In genomic region chr12:100996378-100996898, GRCm38 (mm10) we compare ENCODE assay signal across 8 mouse cellular contexts. TPM values are rescaled to one million over a fixed set of nuclear protein-coding genes. Genes with fewer than 3 reads are reported as not detected.
A peak's percentile ranks its signal among the peaks of the same experiment; 100 is the strongest.
DNase-seq lines count a peak whose midpoint lies in the region; ATAC-seq and TF ChIP-seq lines count a peak whose summit lies in the region.

No protein-coding gene starts in this region.

- no peak overlapping the region for H3K4me2 ChIP-seq in kidney, embryonic 14.5 days (replicated peaks; ENCODE audit: low read depth, low read length)
- H3K4me2 ChIP-seq in hindbrain, postnatal 0 days (ENCODE audit: low read depth, low read length): no peak overlapping the region
- 0 out of 2 replicates have a peak overlapping the region, but pooled peaks have one; percentile 17 for H3K4me2 ChIP-seq in midbrain, embryonic 13.5 days (replicated peaks)
- H3K4me2 ChIP-seq in intestine, postnatal 0 days (replicated peaks; ENCODE audit: low read depth): no peak overlapping the region

- H3K27ac ChIP-seq in kidney, embryonic 14.5 days (ENCODE audit: low read depth, low read length): no peak overlapping the region
- H3K27ac ChIP-seq in hindbrain, postnatal 0 days: 0 out of 2 replicates have a peak overlapping the region, but pooled peaks have one; percentile 36
- H3K27ac ChIP-seq in midbrain, embryonic 13.5 days: peak overlapping the region; percentile 60
- no peak overlapping the region for H3K27ac ChIP-seq in intestine, postnatal 0 days (ENCODE audit: low read depth, low read length)

- ATAC-seq in kidney, embryonic 14.5 days (ENCODE audit: low FRiP score, low TSS enrichment): no peak
- no peak for ATAC-seq in hindbrain, postnatal 0 days
- peak; percentile 17; the same call in 1 of the 2 replicates for ATAC-seq in midbrain, embryonic 13.5 days
- no peak for ATAC-seq in intestine, postnatal 0 days

- H3K4me1 ChIP-seq in kidney, embryonic 14.5 days (ENCODE audit: control insufficient read depth, insufficient read depth, low read length): peaks cover 70% of the 10 kb centered on the region
- H3K4me1 ChIP-seq in hindbrain, postnatal 0 days (ENCODE audit: insufficient read depth, low read length): peaks cover 15% of the 10 kb centered on the region; the same call in 1 of the 2 replicates
- peaks cover 67% of the 10 kb centered on the region for H3K4me1 ChIP-seq in midbrain, embryonic 13.5 days (replicated peaks)
- peaks cover 23% of the 10 kb centered on the region for H3K4me1 ChIP-seq in intestine, postnatal 0 days (replicated peaks; ENCODE audit: control insufficient read depth, insufficient read depth, low read length)

- no peaks in the 10 kb centered on the region for H3K9me3 ChIP-seq in kidney, embryonic 14.5 days (ENCODE audit: control insufficient read depth, low read length)
- no peaks in the 10 kb centered on the region for H3K9me3 ChIP-seq in hindbrain, postnatal 0 days (ENCODE audit: low read length)
- no peaks in the 10 kb centered on the region for H3K9me3 ChIP-seq in midbrain, embryonic 13.5 days
- H3K9me3 ChIP-seq in intestine, postnatal 0 days (ENCODE audit: control insufficient read depth): no peaks in the 10 kb centered on the region

- H3K9ac ChIP-seq in kidney, embryonic 14.5 days (ENCODE audit: low read depth, low read length): no peak overlapping the region
- no peak overlapping the region for H3K9ac ChIP-seq in hindbrain, postnatal 0 days (replicated peaks; ENCODE audit: low read length)
- no peak overlapping the region for H3K9ac ChIP-seq in midbrain, embryonic 13.5 days (replicated peaks)
- H3K9ac ChIP-seq in intestine, postnatal 0 days (ENCODE audit: low read depth, low read length): no peak overlapping the region

- no peaks in the 10 kb centered on the region for H3K27me3 ChIP-seq in kidney, embryonic 14.5 days (ENCODE audit: control insufficient read depth, insufficient read depth, low read length)
- H3K27me3 ChIP-seq in hindbrain, postnatal 0 days (ENCODE audit: insufficient read depth, low read length): no peaks in the 10 kb centered on the region
- H3K27me3 ChIP-seq in midbrain, embryonic 13.5 days: 0 out of 2 replicates have a peak, but pooled peaks cover 3% of the 10 kb centered on the region
- no peaks in the 10 kb centered on the region for H3K27me3 ChIP-seq in intestine, postnatal 0 days (replicated peaks; ENCODE audit: control insufficient read depth, insufficient read depth, low read length)

- DNase-seq in kidney, adult 18-20 months: peak; percentile 40
- DNase-seq in adipocyte (ENCODE audit: low spot score): peak; percentile 71
- no peak for DNase-seq in hindbrain, postnatal 0 days (ENCODE audit: low spot score)
- DNase-seq in urinary bladder, postnatal 4 days (ENCODE audit: low spot score in 2 of 2): no peak
- no peak for DNase-seq in spleen, postnatal 4 days (ENCODE audit: low spot score in 2 of 2)

- no peak for TF ChIP-seq CTCF in hindbrain, postnatal 0 days (IDR thresholded peaks at IDR 0.05; ENCODE audit: low read depth)
- no peak for TF ChIP-seq CTCF in intestine, postnatal 0 days (IDR thresholded peaks at IDR 0.05; ENCODE audit: low read depth)

- WGBS in kidney, embryonic 14.5 days: 33% methylated on average over 5 of the region's 5 CpGs
- 27% methylated on average over 5 of the region's 5 CpGs for WGBS in hindbrain, postnatal 0 days
- WGBS in midbrain, embryonic 13.5 days: 18% methylated on average over 5 of the region's 5 CpGs
- 54% methylated on average over 5 of the region's 5 CpGs for WGBS in intestine, postnatal 0 days

- no peaks in the 10 kb centered on the region for H3K36me3 ChIP-seq in kidney, embryonic 14.5 days (ENCODE audit: control insufficient read depth, insufficient read depth, low read length)
- H3K36me3 ChIP-seq in hindbrain, postnatal 0 days (ENCODE audit: insufficient read depth, low read length): no peaks in the 10 kb centered on the region
- H3K36me3 ChIP-seq in midbrain, embryonic 13.5 days: no peaks in the 10 kb centered on the region
- H3K36me3 ChIP-seq in intestine, postnatal 0 days (ENCODE audit: control insufficient read depth, insufficient read depth): no peaks in the 10 kb centered on the region

- H3K4me3 ChIP-seq in kidney, embryonic 14.5 days (ENCODE audit: low read length): no peak overlapping the region
- H3K4me3 ChIP-seq in hindbrain, postnatal 0 days (ENCODE audit: low read length): no peak overlapping the region
- no peak overlapping the region for H3K4me3 ChIP-seq in midbrain, embryonic 13.5 days (replicated peaks)
- H3K4me3 ChIP-seq in intestine, postnatal 0 days (ENCODE audit: low read depth, low read length): no peak overlapping the region

RNA-seq across cellular contexts. Expression of gene Ccdc88c, which starts 32.4 kb away (rescaled TPM):
- 10.4 and 15.3 TPM in 2 replicates for polyA plus RNA-seq in kidney, embryonic 14.5 days (2014; fragmentation: Nextera tagmentation; extraction: Ambion mirVana)
- total RNA-seq in hindbrain, postnatal 0 days (2014; rRNA removed): 17.7 and 23.3 TPM in 2 replicates
- 11.2 and 13.0 TPM in 2 replicates for polyA plus RNA-seq in hindbrain, postnatal 0 days (2015; fragmentation: Nextera tagmentation; extraction: Ambion mirVana)
- polyA plus RNA-seq in midbrain, embryonic 13.5 days (2015; fragmentation: Nextera tagmentation; extraction: Ambion mirVana): 15.6 and 16.5 TPM in 2 replicates
- 11.7 and 14.4 TPM in 2 replicates for polyA plus RNA-seq in intestine, postnatal 0 days (2015; fragmentation: Nextera tagmentation; extraction: Ambion mirVana)

Comparison
In these comparisons a context has a peak if more than half of its experiments do, and no peak if none do; other contexts are left out.
1. DNase-seq: peak in kidney, adult 18-20 months (single experiment) and adipocyte (single experiment); none in hindbrain, postnatal 0 days (single experiment), urinary bladder, postnatal 4 days (0 of 2) and spleen, postnatal 4 days (0 of 2).
2. H3K27ac ChIP-seq: peak in hindbrain, postnatal 0 days (single experiment) and midbrain, embryonic 13.5 days (single experiment); none in kidney, embryonic 14.5 days (single experiment) and intestine, postnatal 0 days (single experiment).